Mouse (Mus musculus) cerebellum, postnatal 14 days (tissue): ENCODE data around the gene Trp73.

ENCODE experiments used
- DNase-seq, 2 experiments: peaks; one replicate each; pipeline ENCODE4 v3.0.0; 2021; ENCODE audit warnings: mixed read lengths in 2 of 2

The Trp73 gene

GRCm38 (mm10) chr4:154140182-154140212 is at the start of gene Trp73:
TSS of gene Trp73 (minus strand) at chr4:154140208.
- DNase-seq = no peak

- no peak for DNase-seq
Measured at GRCm38 (mm10) chr4:154188948-154189347, 48.9 kb upstream of the Trp73 start.

GRCm38 (mm10) chr4:154186002-154186537 is 46.1 kb upstream of the Trp73 start:
- no peak for DNase-seq

DNA sequence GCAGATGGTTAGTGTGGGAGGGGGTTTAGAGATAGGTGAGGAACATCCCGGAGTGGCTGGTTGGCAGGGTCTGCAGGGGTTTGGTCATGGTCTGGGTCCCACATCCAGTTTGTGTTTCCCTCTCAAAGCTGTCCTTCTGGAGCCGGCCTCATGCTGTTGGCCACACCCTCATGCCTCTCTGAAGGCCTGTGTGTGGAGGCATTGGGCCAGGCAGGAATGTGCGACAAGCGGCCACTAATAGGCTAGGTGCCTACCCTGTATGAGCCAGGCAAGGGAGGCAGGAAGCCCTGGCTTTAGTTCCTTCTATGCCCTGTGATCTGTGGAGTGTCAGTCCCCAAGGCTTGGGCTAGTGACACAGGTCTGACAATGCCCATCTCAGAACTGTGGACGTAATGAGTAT is 45.0 kb upstream of the Trp73 start:
- DNase-seq = no peak

GRCm38 (mm10) chr4:154183566-154183965 is 43.6 kb upstream of the Trp73 start:
- DNase-seq = peak in 1 of 2 experiments; percentile 50

GRCm38 (mm10) chr4:154181001-154181400 is 41.0 kb upstream of the Trp73 start:
- no peak for DNase-seq

GRCm38 (mm10) chr4:154177257-154177656 is 37.2 kb upstream of the Trp73 start:
- no peak for DNase-seq

GRCm38 (mm10) chr4:154171931-154172604 is 32.1 kb upstream of the Trp73 start:
- DNase-seq = peak in 1 of 2 experiments; percentile 56

- DNase-seq = peak in 1 of 2 experiments; percentile 33
Measured at GRCm38 (mm10) chr4:154171151-154171930, 31.3 kb upstream of the Trp73 start.

- DNase-seq = peak in 1 of 2 experiments; percentile 36
Measured at GRCm38 (mm10) chr4:154170506-154171150, 30.6 kb upstream of the Trp73 start, which contains the start of gene Megf6. TSS of gene Megf6 (plus strand) at chr4:154170730.

- no peak for DNase-seq
Measured at GRCm38 (mm10) chr4:154170021-154170420, 30.0 kb upstream of the Trp73 start.

GRCm38 (mm10) chr4:154167053-154167452 is 27.0 kb upstream of the Trp73 start:
- DNase-seq = peak; percentile 70 to 82

DNA sequence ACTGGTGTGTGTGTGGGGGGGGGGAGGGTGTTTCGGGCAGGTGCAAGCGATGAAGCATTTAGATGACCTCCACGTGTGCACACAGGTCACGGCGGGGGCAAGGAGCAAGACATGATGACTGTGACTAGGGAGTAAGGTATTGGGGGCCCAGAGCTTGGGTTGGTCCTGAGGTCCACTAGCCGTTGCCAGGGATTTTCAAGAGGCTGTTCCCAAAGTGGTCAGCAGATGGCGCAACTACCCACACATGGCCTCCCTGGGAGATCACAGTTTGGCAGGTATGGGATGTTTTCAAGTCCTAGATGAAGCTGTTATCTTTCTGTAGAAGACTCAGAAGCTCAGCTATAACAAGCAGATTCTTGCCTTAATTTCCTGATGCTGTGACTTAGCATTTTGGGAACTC is 23.3 kb upstream of the Trp73 start:
- DNase-seq = peak; percentile 89 to 91

DNA sequence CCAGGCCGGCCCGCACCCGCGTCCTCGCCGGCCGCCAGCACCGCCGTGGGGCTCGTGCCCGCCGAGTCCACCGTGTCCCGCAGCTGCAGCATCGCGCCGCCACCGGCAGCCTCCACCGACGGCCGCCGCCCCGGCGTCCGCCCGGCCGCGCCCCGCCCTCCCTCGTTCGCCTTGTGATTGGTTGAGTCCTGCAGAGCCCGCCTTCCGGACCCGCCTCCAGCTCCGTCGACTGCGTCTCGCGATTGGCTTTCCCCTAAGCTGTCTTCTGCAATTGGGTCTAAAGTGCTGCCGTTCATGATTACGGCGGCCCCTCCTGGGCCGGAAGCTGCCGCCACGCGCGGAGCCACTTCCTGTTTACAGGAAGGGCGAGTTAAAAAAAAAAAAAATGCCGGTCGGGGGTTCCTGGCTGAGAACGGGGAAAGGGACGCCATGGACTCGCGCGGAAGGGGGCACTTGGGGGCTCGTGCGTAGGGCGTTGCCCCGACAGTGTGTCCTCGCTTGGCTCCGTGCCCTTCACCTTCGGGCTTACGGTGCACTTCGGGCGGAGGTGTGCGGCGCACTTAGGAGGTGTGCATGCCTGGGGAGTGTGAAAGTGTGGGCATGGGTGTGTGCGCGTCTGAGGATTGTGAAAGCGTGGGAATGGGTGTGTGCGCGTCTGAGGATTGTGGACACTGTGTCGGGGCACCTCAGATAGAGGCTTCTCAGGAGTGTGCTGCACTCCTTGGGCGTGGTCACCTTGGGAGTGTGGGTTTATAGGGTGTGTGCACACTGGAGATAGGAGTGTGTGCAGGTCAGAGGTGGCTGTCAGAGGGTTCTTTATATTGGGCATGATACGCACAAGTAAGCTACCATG is 20.8 kb upstream of the Trp73 start, which contains the start of gene Tprgl:
Tprgl (minus strand) TSS at position 129 of the 853 bp plus-strand sequence.
- peak; percentile 98 for DNase-seq

GRCm38 (mm10) chr4:154159961-154160537 is 20.0 kb upstream of the Trp73 start:
- peak in 1 of 2 experiments; percentile 59 for DNase-seq

DNA sequence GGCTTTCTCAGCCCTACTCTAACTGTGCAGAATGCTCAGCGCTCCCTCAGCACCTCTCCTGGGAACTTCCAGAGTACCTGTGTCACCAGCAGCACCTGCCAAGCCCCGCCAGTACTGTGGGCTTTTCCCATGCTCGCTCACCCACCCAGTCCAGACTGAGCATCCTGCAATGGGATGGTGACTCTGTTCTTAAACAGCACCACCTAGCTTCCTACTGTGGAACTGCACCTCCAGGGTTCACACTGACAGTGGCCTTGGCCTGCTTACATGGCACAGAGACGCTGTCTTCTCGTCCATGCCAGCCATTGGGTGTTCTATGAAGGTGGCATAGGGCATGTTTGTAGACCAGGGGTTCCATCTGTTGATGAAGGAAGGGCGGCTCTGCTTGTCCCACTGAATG is 19.0 kb upstream of the Trp73 start:
- peak; percentile 95 to 96 for DNase-seq

DNA sequence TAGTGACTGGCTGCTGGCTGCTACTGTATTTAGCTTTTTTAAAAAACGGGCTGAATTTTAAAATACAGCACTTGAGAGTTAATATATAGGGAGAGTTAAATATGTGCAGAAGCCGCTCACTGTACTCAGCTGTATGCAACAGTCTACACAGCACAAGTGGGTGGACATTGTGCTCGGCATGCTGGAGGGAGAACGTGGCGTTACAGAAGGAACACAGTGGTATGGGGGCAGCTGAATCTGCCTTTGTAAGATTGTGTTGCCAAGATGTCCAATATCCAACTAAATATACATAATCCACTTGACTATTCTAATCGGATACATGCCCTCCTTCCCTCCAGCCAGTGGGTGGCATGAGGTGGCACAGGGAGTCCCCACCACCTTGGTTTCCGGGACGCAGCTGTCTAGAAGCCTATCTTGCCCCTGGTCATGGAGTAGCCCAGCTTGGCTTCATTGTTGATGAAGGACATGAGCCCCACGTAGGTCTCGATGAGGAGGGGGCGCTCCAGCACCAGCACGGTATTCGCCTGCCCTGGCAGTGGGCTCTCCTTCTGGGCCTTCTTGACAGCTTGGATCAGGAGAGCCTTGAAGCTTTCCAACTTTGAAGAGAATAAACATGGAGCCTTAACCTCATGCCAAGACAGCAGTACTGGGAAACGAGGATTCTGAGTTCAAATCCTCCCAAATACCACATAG is 18.1 kb upstream of the Trp73 start:
- no peak for DNase-seq

- no peak for DNase-seq
Measured at GRCm38 (mm10) chr4:154156050-154156449, 16.0 kb upstream of the Trp73 start.

DNA sequence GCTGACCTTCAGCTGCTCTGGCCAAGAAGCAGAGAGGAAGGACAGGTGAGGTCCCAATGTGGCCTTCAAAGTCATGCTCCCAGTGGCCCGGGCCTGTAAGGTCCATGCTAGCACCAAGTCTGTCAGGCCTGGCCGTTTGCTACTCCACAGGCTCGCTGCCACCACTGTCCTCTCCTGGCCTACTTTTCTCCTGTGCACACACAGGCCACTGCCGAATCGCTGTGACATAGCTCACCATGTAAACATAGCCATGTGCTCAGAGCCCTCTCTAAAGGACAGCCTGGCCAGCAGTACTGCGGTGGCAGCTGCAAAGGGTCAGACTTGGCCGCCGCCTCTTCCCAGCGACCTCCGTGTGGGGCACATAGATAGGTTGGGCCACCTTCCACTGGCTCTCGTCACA is 14.1 kb upstream of the Trp73 start:
- DNase-seq = no peak

DNA sequence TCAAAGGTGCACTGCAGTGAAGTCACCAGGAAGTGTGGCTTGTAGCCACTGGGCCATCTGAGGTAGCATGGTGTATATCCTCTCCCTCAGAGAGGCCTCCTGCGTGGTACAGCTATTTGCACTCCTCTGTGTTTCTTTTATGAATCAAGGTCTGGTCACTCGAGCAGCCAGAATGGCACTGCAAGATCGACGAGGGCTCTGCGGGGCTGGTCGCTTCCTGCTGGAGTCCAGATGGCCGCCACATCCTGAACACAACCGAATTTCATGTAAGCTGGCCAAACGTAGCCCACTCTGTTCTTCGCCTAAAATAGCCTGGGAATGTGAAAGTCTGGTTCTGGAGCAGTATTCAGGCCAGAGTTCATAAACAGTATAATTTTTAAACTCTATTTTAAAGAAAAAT is 6.3 kb upstream of the Trp73 start:
- peak; percentile 83 to 89 for DNase-seq

DNA sequence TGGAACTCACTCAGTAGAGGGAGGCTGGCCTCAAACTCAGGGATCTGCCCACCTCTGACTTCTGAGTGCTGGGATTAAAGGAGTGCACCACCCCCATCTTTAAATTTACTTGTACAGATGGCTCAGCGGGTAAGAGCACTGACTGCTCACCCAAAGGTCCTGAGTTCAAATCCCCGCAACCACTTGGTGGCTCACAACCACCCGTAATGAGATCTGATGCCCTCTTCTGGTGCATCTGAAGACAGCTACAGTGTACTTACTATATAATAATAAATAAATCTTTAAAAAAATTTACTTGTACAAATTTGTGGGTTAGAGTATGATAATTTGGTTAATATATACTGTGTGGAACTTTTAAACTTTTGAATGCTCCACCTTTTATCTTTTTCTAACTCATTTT is 4.7 kb upstream of the Trp73 start:
- no peak for DNase-seq
